Mouse (Mus musculus) stomach, embryonic 16.5 days (tissue): Measurements from ENCODE around the gene Olfr1413. TPM values are rescaled to one million over a fixed set of nuclear protein-coding genes. Genes with fewer than 3 reads are reported as not detected.

Experiments
- ATAC-seq: fragments of 200-750 bp; cut with Nextera tagmentation; 2 replicates; pipeline ENCODE4 v1.8.0; 2017; ENCODE audit warnings: moderate number of reproducible peaks, moderate TSS enrichment; ENCODE audit not compliant: insufficient read depth, low FRiP score
- H3K27ac ChIP-seq: fragments of 300-500 bp; sonication (generic); 2 replicates; pipeline ENCODE4 v1.5.1; 2014; ENCODE audit warnings: low read length
- H3K27me3 ChIP-seq: fragments of 300-500 bp; sonication (generic); 2 replicates; pipeline ENCODE4 v1.6.1; 2014; ENCODE audit warnings: low read length, control low read depth, mixed read lengths; ENCODE audit not compliant: control insufficient read depth, insufficient read depth
- H3K36me3 ChIP-seq: fragments of 300-500 bp; sonication (generic); 2 replicates; pipeline ENCODE4 v1.6.1; 2014; ENCODE audit warnings: low read length; ENCODE audit not compliant: control insufficient read depth, insufficient read depth
- H3K4me1 ChIP-seq: fragments of 300-500 bp; sonication (generic); 2 replicates; pipeline ENCODE4 v1.6.1; 2014; ENCODE audit warnings: low read length, control low read depth, mixed read lengths; ENCODE audit not compliant: control insufficient read depth, insufficient read depth
- H3K4me2 ChIP-seq: fragments of 300-500 bp; sonication (generic); 2 replicates; pipeline ENCODE4 v1.6.1; 2014; ENCODE audit warnings: low read depth, low read length, mixed read lengths
- H3K4me3 ChIP-seq: fragments of 300-500 bp; sonication (generic); replicated peaks from 2 replicates; pipeline ENCODE4 v1.5.1; 2014; ENCODE audit warnings: mild to moderate bottlenecking, low read length
- H3K9ac ChIP-seq: fragments of 300-500 bp; sonication (generic); 2 replicates; pipeline ENCODE4 v1.6.1; 2014; ENCODE audit warnings: low read length
- H3K9me3 ChIP-seq: fragments of 300-500 bp; sonication (generic); replicated peaks from 2 replicates; pipeline ENCODE4 v1.6.1; 2016; ENCODE audit warnings: low read length, control low read depth; ENCODE audit not compliant: control insufficient read depth
- WGBS: fragments of 180-500 bp; shearing (Covaris S2); extraction: QIAGEN DNeasy Blood & Tissue Kit; methylation state at CpG from one replicate; pipeline ENCODE4 v1.1.7; 2014; 5-methylcytosine and 5-hydroxymethylcytosine counted together
- polyA plus RNA-seq: library from polyadenylated mRNA; unstranded; fragments of >200 nt; fragmentation: Nextera tagmentation; extraction: Ambion mirVana; gene quantifications from 2 replicates; pipeline ENCODE4 v1.2.1, GENCODE M21; 2015

Gene Olfr1413
- not detected in 2 replicates for polyA plus RNA-seq

GRCm38 (mm10) chr1:92571022-92571421 is at the start of gene Olfr1413:
Olfr1413 (plus strand) TSS chr1:92571322.
- Histone ChIP-seq H3K4me1 (no peaks in the 10 kb centered on the region), H3K36me3 (no peaks in the 10 kb centered on the region), H3K9ac (no peak within 1 kb of the TSS), H3K27ac (no peak within 1 kb of the TSS), H3K9me3 (no peaks in the 10 kb centered on the region), H3K4me2 (no peak within 1 kb of the TSS), H3K4me3 (no peak within 1 kb of the TSS), H3K27me3 (no peaks in the 10 kb centered on the region)
- no peak for ATAC-seq
- 76% methylated on average over 3 of the region's 3 CpGs for WGBS

DNA sequence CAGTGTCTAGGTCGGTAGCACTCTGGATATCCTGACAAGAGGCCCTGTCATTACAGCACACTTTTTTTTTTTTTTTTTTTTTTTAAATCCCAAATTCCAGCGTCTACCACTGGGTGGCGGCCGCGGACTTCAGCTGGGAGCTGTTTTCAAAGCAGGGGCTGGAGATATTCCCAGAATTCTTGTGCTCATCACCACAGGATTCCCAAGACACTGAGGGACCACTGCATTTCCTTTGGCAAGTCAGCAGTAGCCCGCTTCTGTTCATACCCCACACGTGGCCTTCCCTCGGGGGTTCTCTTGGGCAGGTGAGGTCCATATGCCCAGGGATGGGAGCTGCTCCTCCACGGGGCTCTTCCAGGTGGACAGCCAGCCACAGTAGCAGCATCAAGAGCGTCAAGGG is 49.7 kb upstream of the Olfr1413 start:
- Histone ChIP-seq H3K27me3 (no peaks in the 10 kb centered on the region), H3K36me3 (no peaks in the 10 kb centered on the region), H3K4me3 (no peak overlapping the region), H3K27ac (no peak overlapping the region), H3K9me3 (no peaks in the 10 kb centered on the region), H3K9ac (no peak overlapping the region), H3K4me2 (no peak overlapping the region), H3K4me1 (no peaks in the 10 kb centered on the region)
- 17% methylated on average over 10 of the region's 10 CpGs for WGBS
- ATAC-seq, result no peak

- Histone ChIP-seq H3K4me3 (no peak overlapping the region), H3K27me3 (no peaks in the 10 kb centered on the region), H3K4me1 (no peaks in the 10 kb centered on the region), H3K9me3 (no peaks in the 10 kb centered on the region), H3K27ac (no peak overlapping the region), H3K9ac (no peak overlapping the region), H3K4me2 (no peak overlapping the region), H3K36me3 (no peaks in the 10 kb centered on the region)
- ATAC-seq, result no peak
- 80% methylated on average over 3 of the region's 3 CpGs for WGBS
Observed at GRCm38 (mm10) chr1:92523764-92524163, 47.4 kb upstream of the Olfr1413 start.

- no peaks in the 10 kb centered on the region for H3K36me3 ChIP-seq
- no peak overlapping the region for H3K4me2 ChIP-seq
- no peaks in the 10 kb centered on the region for H3K9me3 ChIP-seq
- ATAC-seq, result no peak
- WGBS, result 38% methylated on average over 5 of the region's 5 CpGs
- no peak overlapping the region for H3K4me3 ChIP-seq
- no peak overlapping the region for H3K9ac ChIP-seq
- no peak overlapping the region for H3K27ac ChIP-seq
- no peaks in the 10 kb centered on the region for H3K4me1 ChIP-seq
- H3K27me3 ChIP-seq, result no peaks in the 10 kb centered on the region
Observed at GRCm38 (mm10) chr1:92536972-92537371, 34.1 kb upstream of the Olfr1413 start.

DNA sequence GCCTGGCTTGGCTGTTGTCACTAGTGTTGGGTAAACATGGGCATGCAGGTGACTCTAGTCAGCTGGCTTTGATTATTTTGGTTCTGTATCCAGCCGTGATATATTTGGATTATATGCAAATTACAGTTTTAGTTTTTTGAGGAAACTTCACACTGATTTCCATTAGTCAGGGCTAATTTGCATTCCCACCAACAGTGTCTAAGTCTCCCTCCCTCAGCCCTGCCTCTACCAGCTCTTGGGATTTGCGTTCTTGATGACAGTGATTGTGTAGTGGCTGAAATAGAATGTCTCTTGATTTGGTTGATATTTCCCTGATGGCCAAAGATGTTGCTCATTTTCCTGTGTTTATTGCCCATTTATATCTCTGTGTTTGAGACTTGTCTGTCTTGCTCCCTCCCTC is 32.1 kb upstream of the Olfr1413 start:
- Histone ChIP-seq H3K9ac (no peak overlapping the region), H3K36me3 (no peaks in the 10 kb centered on the region), H3K4me2 (no peak overlapping the region), H3K4me3 (no peak overlapping the region), H3K27ac (no peak overlapping the region), H3K9me3 (no peaks in the 10 kb centered on the region), H3K27me3 (no peaks in the 10 kb centered on the region), H3K4me1 (no peaks in the 10 kb centered on the region)
- 35% methylated on average over 2 of the region's 2 CpGs for WGBS
- no peak for ATAC-seq

DNA sequence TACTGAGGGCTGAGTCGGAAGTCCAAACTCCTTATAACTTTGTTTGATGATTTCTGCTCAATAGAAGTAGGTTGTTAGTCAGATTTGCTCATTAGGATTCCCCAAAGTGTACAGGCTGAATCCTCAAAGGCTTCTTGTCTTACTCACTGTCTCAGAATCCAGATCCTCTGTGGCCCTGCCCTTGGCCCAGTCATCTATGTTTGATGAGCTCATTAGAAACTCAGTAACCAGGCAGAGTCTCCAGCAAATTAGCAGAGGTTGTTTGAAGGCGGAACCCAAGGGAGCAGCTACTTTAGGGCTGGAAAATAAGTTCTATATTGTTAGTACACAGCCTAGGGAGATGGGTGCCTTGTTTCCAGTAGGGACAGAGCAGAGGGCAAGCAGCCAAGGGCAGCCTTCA is 25.2 kb upstream of the Olfr1413 start:
- no peak overlapping the region for H3K4me3 ChIP-seq
- H3K36me3 ChIP-seq, result no peaks in the 10 kb centered on the region
- H3K4me2 ChIP-seq, result no peak overlapping the region
- no peaks in the 10 kb centered on the region for H3K9me3 ChIP-seq
- 81% methylated on average over 2 of the region's 2 CpGs for WGBS
- no peak overlapping the region for H3K9ac ChIP-seq
- H3K27me3 ChIP-seq, result no peaks in the 10 kb centered on the region
- ATAC-seq, result no peak
- no peak overlapping the region for H3K27ac ChIP-seq
- H3K4me1 ChIP-seq, result no peaks in the 10 kb centered on the region

DNA sequence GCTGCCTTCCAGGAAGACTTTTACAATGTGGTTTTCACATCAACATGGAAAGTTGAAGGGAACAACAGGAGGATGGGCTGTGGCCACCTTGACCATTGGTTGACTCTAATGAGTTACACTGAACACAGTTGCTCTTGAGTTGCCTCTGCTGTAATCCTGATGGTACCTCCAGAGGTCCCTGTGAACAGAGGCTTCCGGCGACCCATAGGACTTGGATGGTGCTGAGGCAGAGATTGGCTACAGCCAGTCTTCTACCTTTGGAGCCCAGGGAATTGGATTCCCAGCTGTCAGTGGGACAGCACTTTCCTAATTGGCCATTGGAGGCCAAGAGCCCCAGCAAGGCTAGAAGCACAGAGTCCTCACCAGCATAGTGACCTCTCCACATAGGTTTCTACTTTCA is 14.4 kb downstream of the Olfr1413 start, which contains the start of gene Olfr1412:
Gene Olfr1412, plus strand, starts transcription at position 301 of the 400 bp plus-strand sequence.
- Histone ChIP-seq H3K27me3 (no peaks in the 10 kb centered on the region), H3K27ac (no peak within 1 kb of the TSS), H3K4me1 (no peaks in the 10 kb centered on the region), H3K36me3 (no peaks in the 10 kb centered on the region), H3K9me3 (no peaks in the 10 kb centered on the region), H3K4me3 (no peak within 1 kb of the TSS), H3K4me2 (no peak within 1 kb of the TSS), H3K9ac (no peak within 1 kb of the TSS)
- WGBS, result 83% methylated on average over 2 of the region's 2 CpGs
- ATAC-seq, result no peak

- Histone ChIP-seq H3K4me3 (no peak within 1 kb of the TSS), H3K9me3 (no peaks in the 10 kb centered on the region), H3K27ac (no peak within 1 kb of the TSS), H3K9ac (no peak within 1 kb of the TSS), H3K36me3 (no peaks in the 10 kb centered on the region), H3K4me2 (no peak within 1 kb of the TSS), H3K4me1 (no peaks in the 10 kb centered on the region), H3K27me3 (no peaks in the 10 kb centered on the region)
- ATAC-seq, result no peak
Observed at GRCm38 (mm10) chr1:92594111-92594510, 23.0 kb downstream of the Olfr1413 start, which contains the start of gene Olfr1411. Olfr1411 (plus strand) TSS chr1:92594411.

DNA sequence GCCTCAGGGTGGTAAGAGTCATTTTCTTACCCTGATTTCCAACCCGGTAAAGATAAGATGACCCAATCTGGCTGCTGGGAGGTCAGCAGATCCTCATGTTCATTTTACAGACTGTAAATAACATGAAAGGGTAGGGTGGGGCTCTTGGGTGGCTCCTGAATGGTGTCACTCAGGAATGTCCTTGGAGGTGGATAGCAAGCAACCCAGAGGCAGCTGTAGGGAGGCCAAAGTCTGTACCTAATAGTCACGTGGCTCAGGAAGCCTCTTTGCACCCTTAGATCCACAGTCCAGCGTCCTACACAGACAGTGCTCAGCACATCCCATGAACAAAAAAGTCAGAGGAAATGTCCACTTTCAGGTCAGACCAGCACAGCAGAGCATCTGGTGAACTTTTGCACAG is 24.9 kb downstream of the Olfr1413 start:
- no peak for ATAC-seq
- Histone ChIP-seq H3K4me3 (no peak overlapping the region), H3K27ac (no peak overlapping the region), H3K9me3 (no peaks in the 10 kb centered on the region), H3K4me1 (no peaks in the 10 kb centered on the region), H3K4me2 (no peak overlapping the region), H3K27me3 (no peaks in the 10 kb centered on the region), H3K36me3 (no peaks in the 10 kb centered on the region), H3K9ac (no peak overlapping the region)
- whole genome bisulfite sequencing, result 76% methylated on average over 3 of the region's 3 CpGs

DNA sequence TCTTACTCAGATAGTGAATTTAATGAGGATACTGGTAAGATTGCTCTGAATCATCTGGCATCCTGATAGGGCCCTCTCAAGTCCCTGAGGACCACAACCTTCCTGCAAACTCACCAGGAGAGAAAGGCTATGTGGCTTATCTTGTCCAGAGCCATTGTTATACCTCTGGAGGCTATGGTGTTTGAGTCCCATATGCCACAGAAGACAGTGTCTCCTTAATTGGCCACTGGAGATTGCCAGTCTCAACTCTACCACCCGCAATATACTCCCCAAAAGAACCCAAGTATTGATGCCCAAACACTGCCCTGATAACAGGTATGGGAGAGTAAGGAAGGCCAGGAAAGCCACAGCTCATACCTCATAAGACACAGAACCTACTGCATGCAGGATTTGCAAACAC is 34.4 kb downstream of the Olfr1413 start, which contains the start of gene Olfr1410:
Gene Olfr1410, plus strand, starts transcription at position 301 of the 400 bp plus-strand sequence.
- H3K27me3 ChIP-seq, result no peaks in the 10 kb centered on the region
- H3K9me3 ChIP-seq, result no peaks in the 10 kb centered on the region
- no peaks in the 10 kb centered on the region for H3K4me1 ChIP-seq
- WGBS, result 100% methylated on average over 1 of the region's 1 CpGs
- H3K9ac ChIP-seq, result no peak within 1 kb of the TSS
- no peaks in the 10 kb centered on the region for H3K36me3 ChIP-seq
- H3K4me2 ChIP-seq, result no peak within 1 kb of the TSS
- H3K27ac ChIP-seq, result no peak within 1 kb of the TSS
- no peak within 1 kb of the TSS for H3K4me3 ChIP-seq
- ATAC-seq, result no peak
